ENCODE assay signal across 29 mouse cellular contexts in the genomic region with DNA sequence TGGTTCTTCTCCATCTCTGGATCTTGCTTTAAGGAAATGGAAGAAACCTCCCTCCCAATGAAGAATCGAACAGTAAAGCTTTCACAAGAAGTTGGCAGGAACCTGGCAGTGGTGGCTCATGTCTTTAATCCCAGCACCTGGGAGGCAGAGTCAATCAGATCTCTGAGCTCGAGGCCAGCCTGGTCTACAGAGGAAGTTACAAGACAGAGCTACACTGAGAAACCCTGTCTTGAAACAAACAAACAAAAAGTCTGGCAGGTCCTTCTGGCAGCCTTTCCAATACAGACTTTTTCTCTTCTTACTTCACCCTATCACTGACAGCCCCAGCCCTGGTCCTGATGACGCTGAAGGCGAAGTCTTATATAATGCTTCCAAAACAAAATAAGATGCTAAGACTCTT.
"Had no signal": no experiment of that assay in that cellular context is flagged by ENCODE, and none has a peak within 500 bp of the region (broad histone marks: within the 10 kb centered on the region; RNA-seq: fewer than 3 reads in every experiment).

No protein-coding gene starts in this region.

- DNase-seq: heart, postnatal 10 days; heart, postnatal 36 days; heart, postnatal 4 days; kidney, adult 11 months; kidney, adult 18-20 months; kidney, adult 2 months; kidney, adult 8-10 months; kidney, adult 9 months; kidney, postnatal 10 days; kidney, postnatal 14 days; kidney, postnatal 25 days; kidney, postnatal 36 days; kidney, postnatal 4 days; layer of hippocampus, adult 9-11 months; layer of hippocampus, postnatal 36 days had no signal

- H3K9me3 ChIP-seq: heart, embryonic 12.5 days; heart, embryonic 13.5 days; heart, embryonic 15.5 days; hindbrain, embryonic 10.5 days; hindbrain, embryonic 12.5 days; hindbrain, embryonic 13.5 days; hindbrain, embryonic 15.5 days; intestine, embryonic 15.5 days; kidney, embryonic 15.5 days had no signal

- H3K4me3 ChIP-seq: heart, embryonic 12.5 days; heart, embryonic 13.5 days; heart, embryonic 15.5 days; hindbrain, embryonic 10.5 days; hindbrain, embryonic 12.5 days; hindbrain, embryonic 13.5 days; hindbrain, embryonic 15.5 days; intestine, embryonic 15.5 days; kidney, embryonic 15.5 days; layer of hippocampus, adult 2 months; left cerebral cortex, adult 2 months had no signal

- H3K4me1 ChIP-seq: heart, embryonic 12.5 days; heart, embryonic 13.5 days; heart, embryonic 15.5 days; hindbrain, embryonic 10.5 days; hindbrain, embryonic 12.5 days; hindbrain, embryonic 15.5 days; intestine, embryonic 15.5 days; kidney, embryonic 15.5 days had no signal

- H3K27ac ChIP-seq: heart, embryonic 13.5 days; heart, embryonic 15.5 days; hindbrain, embryonic 10.5 days; hindbrain, embryonic 12.5 days; hindbrain, embryonic 13.5 days; hindbrain, embryonic 14.5 days; hindbrain, embryonic 15.5 days; hindbrain, postnatal 0 days; intestine, embryonic 15.5 days; kidney, embryonic 15.5 days; kidney, postnatal 0 days; layer of hippocampus, adult 2 months; left cerebral cortex, adult 2 months had no signal

- H3K27me3 ChIP-seq: heart, embryonic 12.5 days; heart, embryonic 13.5 days; heart, embryonic 15.5 days; hindbrain, embryonic 12.5 days; hindbrain, embryonic 13.5 days; hindbrain, embryonic 15.5 days; intestine, embryonic 15.5 days; kidney, embryonic 15.5 days had no signal

- H3K36me3 ChIP-seq: heart, embryonic 12.5 days; heart, embryonic 13.5 days; heart, embryonic 15.5 days; hindbrain, embryonic 10.5 days; hindbrain, embryonic 12.5 days; hindbrain, embryonic 13.5 days; hindbrain, embryonic 15.5 days; intestine, embryonic 15.5 days; kidney, embryonic 15.5 days had no signal
